Mouse (Mus musculus) bone marrow macrophage, adult 2 months (primary cell): ENCODE data around the gene Rab19. TPM values are rescaled to one million over a fixed set of nuclear protein-coding genes. Genes with fewer than 3 reads are reported as not detected.

Source experiments
- H3K27ac ChIP-seq: 2 replicates; pipeline ENCODE4 v1.5.1; 2012; ENCODE audit warnings: low read depth, low read length; ENCODE audit not compliant: insufficient read depth
- H3K4me1 ChIP-seq: 2 replicates; pipeline ENCODE4 v1.6.1; 2012; ENCODE audit warnings: low read length; ENCODE audit not compliant: control insufficient read depth, insufficient read depth
- H3K4me3 ChIP-seq: 2 replicates; pipeline ENCODE4 v1.5.1; 2012; ENCODE audit warnings: mild to moderate bottlenecking, low read length, moderate library complexity; ENCODE audit not compliant: insufficient read depth
- CTCF ChIP-seq: IDR thresholded peaks from 2 replicates; pipeline ENCODE4 v1.5.1; 2012; ENCODE audit warnings: low read depth, mild to moderate bottlenecking, low read length, moderate library complexity
- POLR2A ChIP-seq: IDR thresholded peaks from 2 replicates; pipeline ENCODE4 v1.6.1; 2012; ENCODE audit warnings: mild to moderate bottlenecking, low read depth, low read length, borderline replicate concordance
- polyA plus RNA-seq: library from polyadenylated mRNA; stranded (reverse); fragments of >200 nt; gene quantifications from 2 replicates; pipeline ENCODE4 v1.2.4, GENCODE M21; 2012; ENCODE audit not compliant: missing spikeins, insufficient read depth, insufficient read length

The Rab19 gene
- polyA plus RNA-seq, 1 experiment = 6.5 TPM

GRCm38 (mm10) chr6:39379224-39379623 lies 1.8 kb upstream of the Rab19 start:
- peak overlapping the region; percentile 35 for H3K4me3 ChIP-seq
- TF ChIP-seq POLR2A = no peak
- no peak for TF ChIP-seq CTCF
- peak overlapping the region; percentile 95 for H3K27ac ChIP-seq
- H3K4me1 ChIP-seq = peaks cover 41% of the 10 kb centered on the region

DNA sequence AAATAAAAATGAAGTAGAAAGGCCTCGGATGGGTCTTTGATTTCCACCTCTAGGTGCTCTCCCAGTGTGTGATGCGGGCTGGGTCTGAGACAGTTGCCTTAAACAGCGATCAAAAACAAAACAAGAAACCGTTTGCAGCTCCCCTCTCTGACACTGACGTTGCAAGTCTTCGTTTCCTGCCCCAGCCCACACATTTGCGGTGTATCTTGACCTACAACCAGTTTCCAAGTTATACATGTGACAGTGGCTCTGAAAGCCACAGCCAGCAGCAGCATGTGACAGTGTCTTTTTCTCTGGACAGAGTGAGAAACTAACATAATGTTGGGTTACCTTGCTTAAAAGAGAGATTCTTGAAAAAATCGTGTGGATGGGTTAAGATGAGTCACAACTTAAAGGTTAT lies 1.2 kb upstream of the Rab19 start:
- TF ChIP-seq CTCF (no peak), POLR2A (no peak)
- H3K4me1 ChIP-seq = peaks cover 44% of the 10 kb centered on the region
- peak overlapping the region; percentile 95 for H3K27ac ChIP-seq
- H3K4me3 ChIP-seq = peak overlapping the region; percentile 35

DNA sequence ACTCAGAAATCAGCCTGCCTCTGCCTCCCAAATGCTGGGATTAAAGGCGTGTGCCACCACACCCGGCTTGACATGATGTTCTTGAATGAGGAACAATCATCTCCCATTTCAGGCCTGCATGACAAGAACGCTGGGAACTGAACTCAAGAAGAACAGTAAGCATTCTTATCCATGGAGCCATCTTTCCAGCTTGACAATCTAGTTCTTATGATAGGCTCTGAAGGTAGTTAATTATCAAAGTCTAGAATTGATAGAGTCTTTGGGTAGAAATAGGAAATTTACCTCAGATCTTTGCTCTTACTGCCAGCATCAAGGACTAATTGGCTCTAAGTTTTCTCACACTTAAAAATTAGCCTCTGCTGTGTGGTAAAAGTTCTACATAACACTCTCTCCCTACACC lies 699 bp upstream of the Rab19 start:
- Histone ChIP-seq H3K4me3 (no peak overlapping the region), H3K4me1 (peaks cover 44% of the 10 kb centered on the region), H3K27ac (peak overlapping the region; percentile 95)
- TF ChIP-seq CTCF (no peak), POLR2A (no peak)

DNA sequence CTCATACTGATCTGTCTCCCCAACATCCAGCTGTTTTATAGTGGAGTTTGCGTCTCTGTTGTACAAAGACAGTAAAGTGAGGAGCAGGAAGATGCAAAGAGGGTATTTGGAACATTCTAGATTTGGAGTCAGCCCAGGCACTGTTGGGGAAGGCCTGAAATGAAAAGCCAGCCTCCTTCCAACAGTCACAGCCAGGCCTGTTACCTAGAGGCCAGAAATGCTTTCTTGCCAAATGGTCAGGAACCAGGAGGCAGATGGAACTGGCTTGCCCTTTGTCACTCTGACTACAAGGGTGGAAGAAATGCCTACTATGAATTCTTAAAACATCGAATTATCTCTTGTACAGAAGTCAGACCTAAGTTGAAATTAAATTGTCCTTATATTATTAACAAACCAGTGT lies 9.0 kb downstream of the Rab19 start:
- Histone ChIP-seq H3K4me3 (no peak overlapping the region), H3K4me1 (peaks cover 3% of the 10 kb centered on the region; the same call in 1 of the 2 replicates), H3K27ac (no peak overlapping the region)
- no peak for TF ChIP-seq CTCF
- TF ChIP-seq POLR2A = no peak

- TF ChIP-seq CTCF (no peak), POLR2A (no peak)
- H3K4me1 ChIP-seq = peaks cover 1% of the 10 kb centered on the region; the same call in 1 of the 2 replicates
- H3K4me3 ChIP-seq = no peak overlapping the region
- H3K27ac ChIP-seq = no peak overlapping the region
Measured at GRCm38 (mm10) chr6:39395471-39395870, 14.5 kb downstream of the Rab19 start.

- no peaks in the 10 kb centered on the region for H3K4me1 ChIP-seq
- no peak overlapping the region for H3K27ac ChIP-seq
- H3K4me3 ChIP-seq = no peak overlapping the region
- no peak for TF ChIP-seq CTCF
- no peak for TF ChIP-seq POLR2A
Measured at GRCm38 (mm10) chr6:39395916-39396315, 14.9 kb downstream of the Rab19 start.

DNA sequence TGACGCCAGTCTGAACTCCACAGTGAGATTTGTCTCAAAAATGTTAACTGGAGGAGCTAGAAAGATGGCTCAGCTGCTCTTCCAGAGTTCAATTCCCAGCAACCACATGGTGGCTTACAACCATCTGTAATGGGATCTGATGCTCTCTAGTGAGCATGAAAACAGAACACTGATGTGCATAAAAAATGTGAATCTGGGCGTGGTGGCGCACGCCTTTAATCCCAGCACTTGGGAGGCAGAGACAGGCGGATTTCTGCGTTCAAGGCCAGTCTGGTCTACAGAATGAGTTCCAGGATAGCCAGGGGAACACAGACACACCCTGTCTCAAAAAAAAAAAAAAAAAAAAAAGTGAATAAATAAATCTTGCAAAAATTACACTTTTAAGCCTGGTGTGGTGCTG lies 16.1 kb downstream of the Rab19 start:
- TF ChIP-seq POLR2A = no peak
- Histone ChIP-seq H3K4me3 (no peak overlapping the region), H3K27ac (no peak overlapping the region), H3K4me1 (no peaks in the 10 kb centered on the region)

DNA sequence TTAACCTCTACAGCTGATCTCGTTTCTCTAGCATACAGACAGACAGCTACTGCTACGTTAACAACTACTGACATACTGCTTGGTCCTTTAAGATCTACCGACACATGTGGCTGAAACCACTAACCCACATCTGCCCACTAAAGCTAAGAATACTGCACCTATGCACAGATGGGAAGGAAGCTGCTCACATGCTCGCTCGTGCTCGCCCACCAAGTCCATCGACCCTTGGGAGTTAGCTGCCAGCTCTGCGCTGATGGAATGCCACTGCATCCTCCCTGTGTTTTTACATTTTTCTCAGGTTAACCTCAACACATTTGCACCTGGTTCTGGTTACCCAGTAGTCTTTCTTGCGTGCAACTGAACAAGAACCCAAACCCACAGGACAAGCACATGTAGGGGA lies 17.4 kb downstream of the Rab19 start:
- TF ChIP-seq CTCF (no peak), POLR2A (no peak)
- H3K4me3 ChIP-seq = no peak overlapping the region
- no peaks in the 10 kb centered on the region for H3K4me1 ChIP-seq
- H3K27ac ChIP-seq = no peak overlapping the region

- no peak for TF ChIP-seq POLR2A
- no peak for TF ChIP-seq CTCF
- Histone ChIP-seq H3K27ac (no peak overlapping the region), H3K4me1 (no peaks in the 10 kb centered on the region), H3K4me3 (no peak overlapping the region)
Measured at GRCm38 (mm10) chr6:39400343-39400742, 19.4 kb downstream of the Rab19 start.

- Histone ChIP-seq H3K27ac (no peak overlapping the region), H3K4me3 (no peak overlapping the region), H3K4me1 (peaks cover 7% of the 10 kb centered on the region)
- TF ChIP-seq CTCF = no peak
- no peak for TF ChIP-seq POLR2A
Measured at GRCm38 (mm10) chr6:39403136-39403535, 22.2 kb downstream of the Rab19 start.

DNA sequence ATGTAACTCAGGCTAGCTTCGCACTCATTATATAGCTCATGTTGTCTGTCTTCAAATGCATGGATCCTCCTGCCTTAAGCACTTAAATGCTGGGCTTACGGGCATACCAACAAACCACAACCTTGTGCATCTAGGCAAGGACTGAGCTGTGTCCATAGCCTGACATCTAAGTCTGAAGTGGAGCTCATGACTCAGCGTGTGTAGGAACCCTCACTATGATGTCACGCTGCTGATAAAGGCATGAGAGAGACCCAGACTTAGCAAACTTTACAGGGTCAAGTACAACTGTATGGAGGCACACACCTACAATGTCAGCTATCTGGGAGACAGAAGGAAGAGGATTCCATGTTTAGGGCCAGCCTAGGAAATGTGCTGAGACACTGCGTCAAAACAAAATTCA lies 25.5 kb downstream of the Rab19 start:
- H3K4me3 ChIP-seq = no peak overlapping the region
- peaks cover 7% of the 10 kb centered on the region for H3K4me1 ChIP-seq
- no peak overlapping the region for H3K27ac ChIP-seq
- TF ChIP-seq POLR2A (no peak), CTCF (no peak)
